Mouse (Mus musculus) heart, postnatal 0 days (tissue): ENCODE measurements around the gene Hacd2. TPM values are rescaled to one million over a fixed set of nuclear protein-coding genes. Genes with fewer than 3 reads are reported as not detected.

ENCODE experiments used
- ATAC-seq: fragments of 200-750 bp; cut with Nextera tagmentation; 2 replicates; pipeline ENCODE4 v1.8.0; 2017; ENCODE audit warnings: low read depth, moderate number of reproducible peaks, moderate library complexity; ENCODE audit not compliant: insufficient read depth
- DNase-seq: peaks from one replicate; pipeline ENCODE4 v3.0.0-alpha.2; 2016; ENCODE audit warnings: low spot score
- H3K27ac ChIP-seq: fragments of 300-500 bp; sonication (generic); 2 replicates; pipeline ENCODE4 v1.5.1; 2014; ENCODE audit warnings: low read depth, mild to moderate bottlenecking
- H3K27me3 ChIP-seq: fragments of 300-500 bp; sonication (generic); 2 replicates; pipeline ENCODE4 v1.6.1; 2014; ENCODE audit warnings: low read length, mixed read lengths; ENCODE audit not compliant: control insufficient read depth, insufficient read depth
- H3K36me3 ChIP-seq: fragments of 300-500 bp; sonication (generic); replicated peaks from 2 replicates; pipeline ENCODE4 v1.6.1; 2014; ENCODE audit warnings: low read length, mixed read lengths; ENCODE audit not compliant: control insufficient read depth, insufficient read depth
- H3K4me1 ChIP-seq: fragments of 300-500 bp; sonication (generic); 2 replicates; pipeline ENCODE4 v1.6.1; 2014; ENCODE audit warnings: antibody characterized with exemption; ENCODE audit not compliant: control insufficient read depth, insufficient read depth
- H3K4me2 ChIP-seq: fragments of 300-500 bp; sonication (generic); 2 replicates; pipeline ENCODE4 v1.6.1; 2014; ENCODE audit warnings: low read depth, mild to moderate bottlenecking, low read length, moderate library complexity
- H3K4me3 ChIP-seq: fragments of 300-500 bp; sonication (generic); 2 replicates; pipeline ENCODE4 v1.5.1; 2014; ENCODE audit warnings: low read depth, low read length
- H3K9ac ChIP-seq: fragments of 300-500 bp; sonication (generic); replicated peaks from 2 replicates; pipeline ENCODE4 v1.6.1; 2014; ENCODE audit warnings: low read depth, low read length, mixed read lengths
- H3K9me3 ChIP-seq: fragments of 300-500 bp; sonication (generic); replicated peaks from 2 replicates; pipeline ENCODE4 v1.6.1; 2016; ENCODE audit warnings: low read length; ENCODE audit not compliant: control insufficient read depth
- CTCF ChIP-seq: IDR thresholded peaks from 2 replicates; pipeline ENCODE4 v1.5.1; 2016; ENCODE audit warnings: antibody characterized with exemption, control low read depth, low read depth
- EP300 ChIP-seq: IDR thresholded peaks from 2 replicates; pipeline ENCODE4 v1.6.1; 2016; ENCODE audit warnings: antibody characterized with exemption, low read depth
- WGBS: fragments of 180-500 bp; shearing (Covaris S2); extraction: QIAGEN DNeasy Blood & Tissue Kit; methylation state at CpG from one replicate; pipeline ENCODE4 v1.1.7; 2014; 5-methylcytosine and 5-hydroxymethylcytosine counted together
- polyA plus RNA-seq: library from polyadenylated mRNA; unstranded; fragments of >200 nt; fragmentation: Nextera tagmentation; extraction: Ambion mirVana; gene quantifications from 2 replicates; pipeline ENCODE4 v1.2.1, GENCODE M21; 2015
- total RNA-seq: library from RNA; depleted of rRNA; stranded (reverse); fragments of >200 nt; gene quantifications from 2 replicates; pipeline ENCODE4 v1.2.3, GENCODE M21; 2014; ENCODE audit warnings: low replicate concordance

Gene Hacd2
- total and polyA plus RNA-seq, 2 experiments from 2014 or later = 2.6 to 34.1 TPM

- Histone ChIP-seq H3K36me3 (no peaks in the 10 kb centered on the region), H3K4me1 (peaks cover 6% of the 10 kb centered on the region; the same call in 1 of the 2 replicates), H3K4me2 (no peak overlapping the region), H3K9me3 (no peaks in the 10 kb centered on the region), H3K27ac (no peak overlapping the region), H3K27me3 (no peaks in the 10 kb centered on the region), H3K9ac (no peak overlapping the region), H3K4me3 (no peak overlapping the region)
- no peak for TF ChIP-seq CTCF
- no peak for TF ChIP-seq EP300
- 78% methylated on average over 6 of the region's 6 CpGs for WGBS
- ATAC-seq = no peak
- no peak for DNase-seq
Measured at GRCm38 (mm10) chr16:35046081-35046775, 24.0 kb downstream of the Hacd2 start.

- H3K27me3 ChIP-seq = no peaks in the 10 kb centered on the region
- H3K27ac ChIP-seq = no peak overlapping the region
- DNase-seq (no peak), ATAC-seq (no peak)
- H3K36me3 ChIP-seq = no peaks in the 10 kb centered on the region; the same call in 1 of the 2 replicates
- no peak for TF ChIP-seq CTCF
- TF ChIP-seq EP300 = no peak
- peaks cover 6% of the 10 kb centered on the region; the same call in 1 of the 2 replicates for H3K4me1 ChIP-seq
- 81% methylated on average over 6 of the region's 6 CpGs for WGBS
- H3K4me2 ChIP-seq = no peak overlapping the region
- H3K4me3 ChIP-seq = no peak overlapping the region
- no peak overlapping the region for H3K9ac ChIP-seq
- H3K9me3 ChIP-seq = no peaks in the 10 kb centered on the region
Measured at GRCm38 (mm10) chr16:35047272-35047969, 25.2 kb downstream of the Hacd2 start.

GRCm38 (mm10) chr16:35051066-35051465 lies 28.8 kb downstream of the Hacd2 start:
- H3K27me3 ChIP-seq = no peaks in the 10 kb centered on the region
- DNase-seq (no peak), ATAC-seq (no peak)
- no peaks in the 10 kb centered on the region for H3K9me3 ChIP-seq
- H3K4me3 ChIP-seq = no peak overlapping the region
- no peak overlapping the region for H3K4me2 ChIP-seq
- H3K27ac ChIP-seq = no peak overlapping the region
- WGBS = 74% methylated on average over 5 of the region's 5 CpGs
- no peak overlapping the region for H3K9ac ChIP-seq
- TF ChIP-seq CTCF = no peak
- TF ChIP-seq EP300 = no peak
- H3K4me1 ChIP-seq = peaks cover 6% of the 10 kb centered on the region; the same call in 1 of the 2 replicates
- no peaks in the 10 kb centered on the region; the same call in 1 of the 2 replicates for H3K36me3 ChIP-seq

GRCm38 (mm10) chr16:35052191-35052590 lies 30.0 kb downstream of the Hacd2 start:
- WGBS = 89% methylated on average over 1 of the region's 1 CpGs
- DNase-seq (no peak), ATAC-seq (no peak)
- no peak overlapping the region for H3K9ac ChIP-seq
- no peak for TF ChIP-seq CTCF
- no peak for TF ChIP-seq EP300
- no peaks in the 10 kb centered on the region for H3K27me3 ChIP-seq
- H3K27ac ChIP-seq = no peak overlapping the region
- no peaks in the 10 kb centered on the region; the same call in 1 of the 2 replicates for H3K36me3 ChIP-seq
- no peak overlapping the region for H3K4me2 ChIP-seq
- peaks cover 6% of the 10 kb centered on the region; the same call in 1 of the 2 replicates for H3K4me1 ChIP-seq
- H3K4me3 ChIP-seq = no peak overlapping the region
- H3K9me3 ChIP-seq = no peaks in the 10 kb centered on the region

- ATAC-seq (no peak), DNase-seq (no peak)
- Histone ChIP-seq H3K27ac (no peak overlapping the region), H3K36me3 (peaks cover 4% of the 10 kb centered on the region; the same call in 1 of the 2 replicates), H3K4me1 (peaks cover 6% of the 10 kb centered on the region; the same call in 1 of the 2 replicates), H3K4me2 (no peak overlapping the region), H3K9ac (no peak overlapping the region), H3K9me3 (no peaks in the 10 kb centered on the region), H3K27me3 (no peaks in the 10 kb centered on the region), H3K4me3 (no peak overlapping the region)
- TF ChIP-seq CTCF = no peak
- TF ChIP-seq EP300 = no peak
- WGBS = 88% methylated on average over 8 of the region's 8 CpGs
Measured at GRCm38 (mm10) chr16:35054432-35055193, 32.4 kb downstream of the Hacd2 start.
